Mouse (Mus musculus) thymus, postnatal 25 days (tissue): ENCODE measurements around the gene Slc16a10.

Source experiments
- DNase-seq: peaks from one replicate; pipeline ENCODE4 v3.0.0; 2022

Gene Slc16a10

DNA sequence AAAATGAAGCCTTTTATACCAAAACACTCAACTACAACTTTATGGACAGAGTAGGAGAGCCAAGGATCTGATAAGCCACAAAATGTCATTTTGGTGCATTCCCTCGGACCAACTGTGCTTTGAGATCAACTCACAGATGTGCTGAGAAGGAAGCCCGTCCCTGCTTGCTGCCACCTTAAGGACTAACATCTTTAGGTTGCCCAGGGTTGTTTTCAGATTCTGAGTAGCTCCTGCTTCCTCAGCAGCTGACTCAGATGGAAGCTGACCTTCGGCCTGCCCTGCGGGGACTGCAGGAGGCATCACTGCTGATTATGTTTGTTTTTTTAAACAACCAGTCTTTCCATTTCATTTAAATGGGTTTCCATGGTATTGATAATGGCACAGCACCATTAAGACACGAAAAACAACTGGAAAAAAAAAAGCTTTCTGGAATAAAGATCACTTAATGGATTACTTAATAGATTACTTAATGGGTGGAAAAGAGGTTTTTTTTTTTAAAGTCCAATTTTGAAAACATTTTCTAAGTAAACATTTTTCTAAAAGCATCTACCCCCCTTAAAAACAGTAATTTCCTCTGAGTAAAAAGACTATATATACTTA is 78.7 kb downstream of the Slc16a10 start:
- DNase-seq, result no peak

DNA sequence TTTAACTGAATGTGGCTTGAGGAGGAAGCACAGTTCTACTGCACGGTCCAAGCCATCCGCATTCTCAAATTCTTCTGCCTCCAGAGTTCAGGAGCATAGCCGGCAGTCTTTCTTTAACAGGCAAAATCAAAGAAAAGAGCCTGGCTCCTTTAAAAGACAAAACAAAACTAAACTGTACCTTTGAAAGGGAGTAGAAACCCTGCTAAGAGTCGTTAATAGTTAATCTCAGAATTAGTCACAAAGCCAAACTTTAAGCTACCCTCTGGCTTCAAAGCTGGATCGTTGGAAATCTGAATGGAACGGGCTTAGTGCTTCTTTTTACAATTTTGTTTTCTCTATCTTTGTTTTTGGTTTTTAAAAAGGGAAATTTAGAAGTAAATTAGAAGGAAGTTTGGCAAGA is 79.2 kb downstream of the Slc16a10 start:
- DNase-seq, result no peak

DNA sequence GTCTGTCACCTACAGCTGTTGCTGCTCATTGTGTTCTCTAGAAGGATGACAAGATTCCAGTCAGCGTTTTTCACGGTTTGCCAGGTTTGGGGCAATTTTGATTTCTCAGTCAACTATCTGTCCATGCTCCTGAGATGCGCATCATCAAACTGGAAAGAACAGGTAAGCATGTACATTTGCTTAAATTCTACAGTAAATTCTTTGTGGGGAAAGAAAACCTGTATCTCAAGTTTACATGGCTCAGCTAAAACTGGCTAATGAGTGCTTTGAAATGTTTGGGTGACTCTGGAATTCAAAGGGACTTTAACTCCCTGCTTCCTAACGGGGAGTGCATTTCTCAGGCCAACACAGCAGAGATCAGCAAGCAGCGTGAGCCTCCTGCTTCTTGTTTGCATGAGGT is 80.1 kb downstream of the Slc16a10 start:
- DNase-seq, result no peak

DNA sequence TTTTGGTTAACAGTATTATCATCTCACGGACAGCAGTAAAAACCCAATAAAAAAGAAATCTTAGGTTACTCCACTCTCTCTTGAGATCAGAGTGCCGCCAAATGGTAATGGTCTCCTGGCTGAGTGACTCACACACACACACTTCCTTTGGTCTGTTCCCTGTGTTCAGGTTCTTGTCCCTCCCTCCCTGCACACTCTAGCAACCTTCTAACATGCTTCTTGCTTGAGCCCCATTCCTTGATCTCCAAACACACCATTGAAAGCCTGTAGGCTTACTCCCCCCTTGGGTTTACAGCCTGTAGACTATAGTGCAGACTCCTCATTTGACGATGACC is 83.3 kb downstream of the Slc16a10 start:
- DNase-seq, result no peak

DNA sequence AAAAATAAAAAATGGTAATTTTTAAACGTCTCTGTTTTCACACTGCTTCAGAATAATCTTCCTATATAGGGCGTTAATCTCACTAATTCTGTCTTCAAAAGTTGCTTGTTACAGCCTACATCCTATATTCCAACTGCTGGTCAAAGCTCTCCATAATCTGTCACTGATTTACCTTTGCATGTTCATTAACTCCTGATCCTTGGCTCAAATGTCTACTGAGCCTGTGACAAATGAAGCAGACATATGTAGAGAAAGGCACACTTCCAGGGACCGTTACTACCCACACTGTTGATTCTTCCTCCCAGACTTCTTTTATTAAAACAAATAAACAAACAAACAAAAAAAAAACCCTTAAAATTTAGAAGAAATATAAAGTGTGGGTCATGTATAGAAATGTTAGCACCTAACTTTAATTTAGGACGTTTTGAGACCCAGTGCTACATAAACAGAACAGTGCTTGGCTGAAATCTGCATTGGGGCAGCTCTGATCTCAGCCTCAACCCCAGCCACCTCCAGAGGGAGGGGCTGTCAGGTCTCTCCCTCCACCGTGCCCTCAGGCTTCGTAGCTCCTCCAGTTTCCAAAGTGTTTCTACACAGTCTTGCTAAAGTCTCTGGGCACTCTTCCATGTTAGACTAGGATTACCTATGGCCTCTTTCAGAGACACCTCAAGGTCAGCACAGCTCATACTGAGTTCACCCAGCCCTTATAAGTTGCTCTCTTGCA is 83.8 kb downstream of the Slc16a10 start:
- DNase-seq, result no peak

DNA sequence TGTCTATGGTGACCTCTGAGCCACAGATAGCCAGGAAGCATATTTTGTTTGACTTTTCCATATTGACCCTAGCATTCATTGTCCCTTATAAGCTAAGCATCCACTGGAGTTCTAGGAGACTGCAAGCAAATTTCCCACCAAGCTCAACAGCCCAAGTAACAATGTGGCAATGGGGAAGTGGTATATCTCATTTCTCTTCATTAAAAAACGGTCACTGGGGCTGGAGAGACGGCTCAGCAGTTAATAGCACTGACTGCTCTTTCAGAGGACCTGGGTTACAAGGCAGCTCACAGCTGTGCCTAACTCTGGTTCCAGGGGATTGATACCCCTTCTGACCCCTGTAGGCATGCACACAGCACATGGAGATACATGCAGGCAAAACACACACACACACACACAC is 84.4 kb downstream of the Slc16a10 start:
- DNase-seq, result no peak

DNA sequence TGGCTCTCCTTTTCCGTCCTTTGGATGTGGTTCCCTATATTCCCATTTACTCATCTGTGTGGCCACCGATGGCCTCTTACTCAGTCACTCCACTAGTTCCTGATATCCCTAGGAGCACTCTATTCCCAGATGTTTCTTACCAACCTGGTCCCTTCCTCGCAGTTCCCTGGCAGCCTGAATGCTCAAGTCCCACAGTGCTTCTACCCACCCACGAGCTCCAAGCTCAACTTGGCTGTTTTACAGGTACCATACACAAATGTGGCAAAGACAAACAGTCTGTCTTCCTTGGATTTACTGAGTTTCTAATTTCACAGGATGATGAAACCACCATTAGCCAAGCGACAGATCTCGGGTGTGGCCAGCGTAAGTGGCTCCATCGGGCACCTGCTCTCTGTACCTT is 87.6 kb downstream of the Slc16a10 start:
- DNase-seq, result no peak

DNA sequence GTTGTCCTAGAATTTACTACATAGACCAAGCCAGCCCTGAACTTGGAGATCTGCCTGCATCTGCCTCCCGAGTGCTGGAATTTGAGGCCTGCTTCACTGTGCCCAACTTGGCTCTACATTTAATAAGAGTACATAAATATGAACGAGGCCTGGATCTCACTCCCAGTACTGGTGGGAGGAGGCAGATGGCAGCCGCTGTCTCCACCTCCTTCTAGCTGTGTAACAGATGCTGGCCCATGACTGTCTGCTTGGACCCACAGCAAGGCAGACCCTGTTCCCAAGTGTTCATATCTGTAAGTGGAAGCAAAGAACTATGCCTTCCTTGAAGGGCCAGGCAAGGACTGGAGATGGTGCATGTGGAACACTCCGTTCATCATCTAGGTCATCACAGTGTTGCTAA is 88.2 kb downstream of the Slc16a10 start:
- no peak for DNase-seq

DNA sequence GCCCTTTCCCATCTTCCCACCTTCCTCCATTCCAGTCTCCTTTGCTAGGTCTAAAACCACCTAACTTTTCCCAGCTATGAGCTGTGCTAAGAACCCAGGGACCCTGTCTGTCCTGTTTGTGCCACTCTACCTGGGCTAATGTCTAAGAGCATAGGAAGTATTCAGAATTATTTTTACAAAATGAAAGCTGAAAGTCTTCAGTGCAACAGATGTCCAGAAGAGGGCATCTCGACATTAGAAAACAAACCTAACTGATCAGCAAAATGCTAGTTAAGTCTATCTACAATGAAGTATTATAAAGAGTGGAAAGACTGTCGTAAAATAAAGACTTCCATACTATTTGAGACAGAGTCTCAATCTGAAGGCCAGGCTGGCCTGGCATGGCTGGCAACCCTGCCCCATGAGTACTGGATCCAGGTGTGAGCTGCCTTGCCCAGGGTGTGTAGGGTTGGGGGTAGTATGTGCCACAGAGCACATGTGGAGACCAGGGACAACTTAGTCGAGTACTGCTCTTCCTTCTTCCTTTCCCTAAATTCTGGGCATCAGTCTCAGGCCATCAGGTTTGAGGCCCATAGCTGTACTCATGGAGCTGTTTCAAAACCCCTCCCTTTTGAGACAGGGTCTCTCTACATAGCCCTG is 88.7 kb downstream of the Slc16a10 start:
- peak; percentile 30 for DNase-seq

DNA sequence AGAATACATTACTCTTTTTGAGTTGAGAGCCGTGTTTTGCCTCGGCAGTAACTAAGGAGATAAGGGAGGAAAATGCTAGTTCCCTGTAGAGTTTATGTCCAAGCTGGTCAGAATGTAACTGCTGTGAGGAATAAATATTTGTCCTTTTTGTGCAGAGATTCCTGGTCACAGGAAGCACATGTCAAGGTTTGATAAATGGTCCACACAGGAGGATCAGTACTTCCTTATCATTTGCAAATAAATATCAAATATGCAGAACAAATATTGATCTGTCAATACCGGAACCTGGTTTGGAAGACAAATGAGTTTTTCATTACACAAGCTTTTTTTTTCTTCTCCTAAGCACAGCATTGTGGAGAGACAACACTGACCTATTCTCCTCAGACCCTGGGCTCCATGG is 90.1 kb downstream of the Slc16a10 start:
- no peak for DNase-seq

DNA sequence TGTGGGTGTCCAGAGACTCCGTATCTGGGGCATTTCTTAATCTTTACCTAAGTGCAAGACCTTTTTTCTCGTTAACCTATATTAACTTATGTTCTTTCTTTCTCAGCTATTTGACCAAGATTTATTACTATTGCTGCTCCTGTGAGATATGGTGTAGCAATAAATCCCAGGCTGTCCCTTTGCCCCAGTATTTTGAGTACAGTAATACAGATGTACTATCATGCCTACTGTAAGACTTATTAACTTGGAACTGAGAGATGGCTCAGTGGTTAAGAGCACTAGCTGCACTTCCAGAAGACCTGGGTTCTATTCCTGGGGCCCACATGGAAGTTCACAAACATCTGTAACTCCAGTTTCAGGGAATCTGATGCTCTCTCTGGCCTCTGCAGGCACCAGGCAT is 91.3 kb downstream of the Slc16a10 start:
- DNase-seq, result no peak

DNA sequence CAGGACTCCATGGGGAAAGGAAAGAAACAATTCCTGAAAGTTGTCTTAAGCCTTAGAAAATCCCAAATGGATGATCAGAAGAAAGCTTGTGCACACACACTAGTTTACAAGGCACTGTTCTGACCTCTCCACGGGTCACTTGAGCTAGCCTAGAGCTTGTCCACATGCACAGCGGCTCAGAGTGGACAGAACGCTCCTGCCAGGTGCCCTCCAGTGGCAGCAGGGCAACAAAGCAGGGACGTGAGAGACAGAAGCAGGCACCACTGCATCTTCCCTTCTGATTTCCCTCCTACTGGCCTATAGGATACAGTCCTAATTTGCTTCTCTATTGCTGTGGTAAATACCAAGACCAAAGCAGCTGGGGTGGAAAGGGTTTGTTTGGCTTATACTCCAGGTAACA is 100.7 kb downstream of the Slc16a10 start:
- no peak for DNase-seq

DNA sequence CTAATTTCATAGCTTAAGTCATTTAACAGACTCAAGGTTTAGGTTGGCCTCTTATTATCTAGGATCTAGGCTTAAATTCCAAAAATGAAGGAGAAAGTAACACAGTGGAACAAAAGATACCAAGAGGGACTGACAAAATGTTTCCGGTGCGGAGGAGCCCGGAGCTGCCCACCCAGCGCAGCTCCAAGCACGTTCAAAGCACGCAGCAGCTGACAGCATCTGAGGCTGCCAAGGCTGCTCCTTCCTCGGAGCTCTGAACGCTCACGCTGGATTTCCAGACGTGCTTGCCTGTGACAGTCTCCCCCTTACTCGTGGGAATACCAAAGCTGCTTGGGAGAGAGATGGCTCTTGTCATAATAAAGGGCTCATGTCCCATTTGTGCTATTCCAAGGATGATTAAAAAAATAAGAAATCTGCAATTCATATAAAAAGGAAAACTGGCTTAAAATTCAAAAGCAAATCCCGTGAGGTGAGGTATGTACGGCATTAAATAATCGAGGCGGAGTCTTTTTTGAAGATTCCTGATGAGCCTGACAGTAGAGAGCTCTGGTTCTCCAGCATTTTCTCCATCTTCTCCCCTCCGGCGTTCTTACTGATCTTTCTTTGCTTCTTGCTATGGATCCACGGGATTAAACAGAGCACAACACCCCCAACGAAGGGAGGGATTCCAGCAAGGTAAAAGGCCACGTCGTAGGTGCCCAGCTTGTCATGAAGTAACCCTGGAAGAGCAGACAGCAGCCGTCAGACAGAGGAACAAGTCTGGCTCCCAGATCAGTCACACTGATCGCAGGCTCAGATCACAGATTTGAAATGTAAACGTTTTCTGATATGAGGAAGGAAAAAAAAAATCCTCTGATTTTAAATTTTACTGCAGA is 105.1 kb downstream of the Slc16a10 start:
- DNase-seq, result no peak

DNA sequence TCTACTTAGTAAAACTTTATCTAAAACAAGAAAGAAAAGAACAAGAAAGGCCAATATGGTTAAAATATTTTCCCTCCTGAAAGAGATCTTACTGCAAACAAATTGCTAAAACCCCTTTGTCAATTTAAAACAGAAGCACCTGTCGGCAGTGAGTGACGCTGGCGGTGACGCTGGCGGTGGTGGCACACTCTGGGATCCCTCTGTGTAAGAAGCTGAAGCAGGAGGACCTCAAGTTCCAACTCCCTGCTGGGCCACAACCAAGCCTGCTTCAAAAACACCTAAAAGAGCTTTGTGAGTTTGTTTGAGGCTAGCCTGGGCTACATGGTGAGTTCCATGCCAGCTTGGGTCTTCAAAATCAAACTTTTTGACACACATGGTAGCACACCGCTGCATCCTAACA is 107.1 kb downstream of the Slc16a10 start:
- no peak for DNase-seq

DNA sequence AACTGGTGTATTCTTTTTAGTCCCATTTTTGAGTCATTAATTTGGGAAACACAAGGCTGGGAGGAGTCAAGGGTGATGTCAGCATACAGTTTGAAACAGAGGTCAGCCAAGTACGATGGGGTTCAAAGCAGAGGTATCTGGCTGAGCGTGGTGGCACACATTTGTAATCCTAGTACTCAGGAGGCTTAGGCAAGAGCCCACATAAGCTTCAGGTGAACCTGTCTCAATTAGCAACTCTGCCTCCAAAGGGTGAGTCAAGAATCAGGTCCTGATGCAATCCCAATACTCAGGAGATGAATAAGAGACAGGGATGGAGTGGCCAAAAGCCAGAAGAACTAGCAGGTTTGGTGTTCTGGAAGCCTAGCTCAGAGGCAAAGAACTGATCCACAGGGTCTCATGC is 109.2 kb downstream of the Slc16a10 start:
- no peak for DNase-seq

DNA sequence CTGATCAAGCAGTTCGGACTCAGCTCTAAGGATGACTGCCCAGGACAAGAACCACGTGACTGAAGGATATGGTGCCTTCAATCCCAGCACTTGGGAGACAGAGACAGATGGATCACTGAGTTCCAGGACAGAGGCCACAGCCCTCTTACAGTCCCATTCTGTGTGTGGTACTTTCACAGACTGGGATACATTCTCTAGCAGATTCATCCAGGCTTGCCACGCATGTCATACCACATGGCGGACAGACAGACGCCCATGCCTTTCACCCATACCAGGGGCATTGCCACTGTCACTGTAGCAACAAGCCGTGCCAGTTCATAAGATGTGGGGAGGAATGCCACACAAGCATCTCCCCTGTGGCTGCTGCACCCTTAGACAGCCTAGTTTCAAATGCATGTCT is 111.3 kb downstream of the Slc16a10 start:
- no peak for DNase-seq

DNA sequence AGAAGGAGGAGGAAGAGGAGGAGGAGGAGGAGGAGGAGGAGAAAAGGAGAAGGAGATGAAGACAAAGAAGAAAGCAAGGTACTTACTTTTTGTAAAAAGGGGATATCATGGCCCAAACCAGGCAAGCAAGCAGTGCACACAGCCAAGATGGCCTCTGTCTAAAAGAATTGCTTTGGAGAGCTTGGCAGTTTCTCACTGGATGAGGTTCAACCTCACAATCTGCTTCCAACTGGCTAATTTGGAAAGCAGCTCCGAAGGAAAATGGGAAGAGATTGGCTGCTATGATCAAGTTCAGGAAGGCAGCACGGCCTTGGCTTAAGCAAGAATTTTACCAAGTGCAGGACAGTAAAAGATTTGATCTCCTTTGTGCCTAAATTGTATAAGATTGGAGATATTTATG is 112.4 kb downstream of the Slc16a10 start:
- DNase-seq, result no peak

DNA sequence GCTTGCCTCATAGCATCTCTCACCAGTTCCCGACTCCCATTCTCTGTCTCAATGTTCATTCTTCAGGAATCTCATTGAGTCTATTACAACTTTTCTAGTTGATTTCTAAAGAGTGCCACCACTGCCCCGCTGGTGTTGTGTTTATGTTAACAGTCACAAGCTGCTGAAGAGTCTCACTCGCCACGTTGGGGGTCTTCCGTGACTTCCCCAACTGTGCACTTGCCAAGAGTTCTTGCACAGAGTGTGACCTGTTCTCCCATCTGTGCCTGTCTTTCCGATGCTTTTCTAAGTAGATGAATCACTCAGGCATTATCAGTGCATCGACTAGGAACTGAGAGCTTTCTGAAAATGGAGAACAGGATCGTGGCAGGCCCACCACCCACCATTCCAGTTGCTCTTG is 114.0 kb downstream of the Slc16a10 start:
- no peak for DNase-seq

DNA sequence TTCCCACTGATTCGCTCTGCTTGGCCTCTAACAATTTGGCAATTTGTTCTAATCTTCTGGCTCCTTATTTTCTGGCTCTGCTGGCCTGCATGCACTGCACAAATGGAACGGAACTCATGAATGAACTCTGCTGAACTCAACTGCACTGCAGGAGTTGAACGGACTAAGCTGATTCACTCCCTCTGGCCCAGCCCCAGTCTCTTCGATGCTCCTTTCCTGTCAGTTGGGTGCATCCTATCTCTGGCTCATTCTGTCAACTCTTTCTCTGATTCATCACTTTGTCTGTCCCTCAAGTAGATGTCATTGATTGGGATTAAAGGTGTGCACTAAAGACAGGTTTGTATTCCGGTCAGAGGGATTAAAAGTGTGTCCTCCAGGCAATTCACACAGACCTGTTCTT is 115.5 kb downstream of the Slc16a10 start:
- DNase-seq, result no peak

DNA sequence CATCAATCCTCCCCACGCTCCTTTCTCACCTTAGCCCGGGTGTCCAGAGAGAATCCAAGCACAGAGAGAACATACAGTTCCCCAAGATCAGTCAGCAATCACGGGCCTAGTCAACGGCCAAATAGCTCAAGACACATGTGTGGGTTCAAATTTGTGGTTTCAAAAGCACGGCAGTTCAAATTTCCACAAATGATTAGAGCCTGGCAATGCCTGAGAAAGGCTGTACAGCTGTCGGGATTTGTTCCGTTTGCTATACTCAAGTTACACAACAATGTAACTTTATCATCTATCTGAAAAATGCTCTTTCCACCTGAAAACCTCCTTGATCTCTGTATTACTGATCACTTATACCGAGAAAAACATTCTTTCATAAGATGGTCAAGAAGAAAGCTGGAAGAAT is 116.5 kb downstream of the Slc16a10 start:
- DNase-seq, result no peak

DNA sequence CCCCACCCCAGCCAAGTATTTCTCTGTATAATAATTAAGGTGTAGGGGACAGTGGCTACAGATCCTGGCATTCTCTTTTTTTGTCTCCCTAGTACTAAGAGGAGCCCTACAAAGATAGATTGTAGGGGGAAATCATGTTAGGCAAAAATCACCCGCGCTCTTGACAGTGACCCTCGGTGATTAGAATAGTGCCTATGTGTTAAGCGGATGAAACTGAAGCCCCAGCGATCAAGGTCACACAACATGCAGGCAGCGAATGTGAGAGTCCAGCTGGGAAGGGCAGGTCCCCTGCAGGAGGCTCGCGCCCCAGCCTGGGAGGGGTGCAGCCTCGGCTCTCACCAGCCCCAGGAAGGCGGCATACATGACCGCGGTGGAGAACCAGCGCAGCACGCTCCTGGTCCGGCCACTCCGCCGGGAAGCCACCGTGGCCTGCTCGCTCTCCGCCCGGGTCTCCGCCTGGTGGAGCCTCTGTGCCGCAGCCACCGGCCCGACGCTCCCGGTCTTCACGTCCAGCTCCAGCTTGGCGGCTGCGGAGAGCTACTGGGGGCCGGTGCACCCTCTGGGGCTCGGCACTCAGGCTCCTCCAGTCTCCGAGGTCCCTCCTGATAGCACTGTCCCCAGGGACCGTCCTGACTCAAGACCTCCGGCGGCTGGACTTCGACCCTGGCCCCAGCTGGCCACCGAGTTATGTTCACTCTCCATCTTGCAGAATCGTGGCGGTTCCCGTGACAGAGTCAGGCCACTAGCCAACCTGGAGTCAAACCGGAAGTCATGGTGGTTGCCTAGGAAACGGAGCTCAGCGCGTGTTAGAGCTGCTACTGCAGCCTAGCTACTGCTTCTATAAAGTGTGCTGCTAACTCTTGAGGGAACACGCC is 117.3 kb downstream of the Slc16a10 start, which contains the start of gene Mfsd4b1:
Gene Mfsd4b1 (minus strand): TSS at position 715 of the 875 bp plus-strand sequence.
- peak; percentile 78 for DNase-seq

DNA sequence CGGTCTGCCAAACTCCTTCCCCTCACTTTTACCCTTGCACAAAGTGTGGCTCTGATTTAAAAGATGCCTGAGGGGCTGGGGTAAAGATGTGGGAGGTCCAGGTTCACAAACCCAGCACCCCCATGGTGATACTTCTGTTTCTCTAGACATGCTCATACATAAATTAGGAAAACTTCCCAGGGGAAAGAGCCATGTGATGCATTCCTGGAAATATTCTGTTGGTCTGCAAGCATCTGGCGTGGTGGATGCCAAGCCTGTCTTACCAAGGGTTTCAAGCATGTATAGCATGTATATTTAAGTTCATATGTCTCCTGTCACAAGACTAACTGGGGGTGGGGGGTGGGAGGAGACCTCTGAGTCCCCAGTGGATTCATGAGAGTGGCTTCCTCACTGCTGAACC is 121.7 kb downstream of the Slc16a10 start:
- DNase-seq, result no peak

DNA sequence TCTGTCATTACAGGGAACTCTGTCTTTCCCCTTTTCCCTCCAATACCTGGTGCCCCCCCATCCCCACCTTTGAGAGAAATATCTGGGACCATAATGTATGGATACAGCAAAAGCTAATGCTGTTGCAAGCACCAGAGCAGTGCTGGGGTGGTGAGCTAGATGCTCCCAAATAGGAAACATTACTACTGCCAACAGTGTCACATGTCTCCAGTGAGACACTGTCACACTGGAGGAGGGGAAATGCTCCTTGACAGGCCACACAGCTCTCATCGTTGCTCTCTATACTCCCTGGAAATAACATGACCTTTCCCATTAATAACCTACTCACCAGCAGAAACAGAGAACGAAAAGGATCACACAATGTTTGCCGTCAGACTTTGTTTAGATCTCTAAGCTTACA is 122.6 kb downstream of the Slc16a10 start:
- no peak for DNase-seq
